Mouse (Mus musculus) megakaryocyte-erythroid progenitor cell, adult 5 weeks (primary cell): ENCODE measurements around the gene Cd300e. TPM values are rescaled to one million over a fixed set of nuclear protein-coding genes. Genes with fewer than 3 reads are reported as not detected.

ENCODE experiments used
- polyA plus RNA-seq: library from polyadenylated mRNA; stranded (reverse); fragments of >175 nt; gene quantifications from 2 replicates; pipeline ENCODE4 v1.2.3, GENCODE M21; 2012

Gene Cd300e
- 0.05 TPM in 1 of 2 replicates, not detected in the other for polyA plus RNA-seq

GRCm38 (mm10) chr11:115062077-115062476 is at the start of gene Cd300e:
Cd300e (minus strand) TSS chr11:115062177.

GRCm38 (mm10) chr11:115091362-115091901 is 29.5 kb upstream of the Cd300e start, which contains the start of gene Rab37:
Rab37 (plus strand) TSS chr11:115091431.

GRCm38 (mm10) chr11:115048259-115048658 is 13.7 kb downstream of the Cd300e start, which contains the start of gene Cd300ld3:
Cd300ld3 (minus strand) TSS chr11:115048409.

GRCm38 (mm10) chr11:115037669-115038068 is 24.3 kb downstream of the Cd300e start, which contains the start of gene Cd300ld5:
Cd300ld5 (minus strand) TSS chr11:115037769.

GRCm38 (mm10) chr11:115026912-115027311 is 35.1 kb downstream of the Cd300e start, which contains the start of gene Cd300ld4:
Cd300ld4 (minus strand) TSS chr11:115027012.

GRCm38 (mm10) chr11:115016093-115016492 is 45.9 kb downstream of the Cd300e start, which contains the start of gene Cd300ld2:
Cd300ld2 (minus strand) TSS chr11:115016193.

Other genes starting within 250 kb of the Cd300e start
- 0.14 and 1.2 TPM in 2 replicates for gene Gprc5c, start 211.0 kb downstream of the Cd300e start, polyA plus RNA-seq
- 1.4 and 1.7 TPM in 2 replicates for gene Cd300a, start 172.1 kb downstream of the Cd300e start, polyA plus RNA-seq
- 2.9 and 5.9 TPM in 2 replicates for gene Cd300lb, start 127.8 kb downstream of the Cd300e start, polyA plus RNA-seq
- 0.15 and 0.78 TPM in 2 replicates for gene Cd300c, start 93.0 kb downstream of the Cd300e start, polyA plus RNA-seq
- 0.04 TPM in 1 of 2 replicates, not detected in the other for gene Cd300ld, start 72.3 kb downstream of the Cd300e start, polyA plus RNA-seq
- 0.31 TPM in 1 of 2 replicates, not detected in the other for gene Cd300c2, start 60.3 kb downstream of the Cd300e start, polyA plus RNA-seq
- gene Cd300ld2, start 46.0 kb downstream of the Cd300e start, polyA plus RNA-seq, result not detected in 2 replicates
- gene Cd300ld4, start 35.2 kb downstream of the Cd300e start, polyA plus RNA-seq, result not detected in 2 replicates
- not detected in 2 replicates for gene Cd300ld5, start 24.4 kb downstream of the Cd300e start, polyA plus RNA-seq
- not detected in 2 replicates for gene Cd300ld3, start 13.8 kb downstream of the Cd300e start, polyA plus RNA-seq
- gene Rab37, start 29.3 kb upstream of the Cd300e start, polyA plus RNA-seq, result 15.3 and 26.5 TPM in 2 replicates
- 0.47 and 1.1 TPM in 2 replicates for gene Cd300lf, start 71.8 kb upstream of the Cd300e start, polyA plus RNA-seq
- 221 and 253 TPM in 2 replicates for gene Slc9a3r1, start 101.2 kb upstream of the Cd300e start, polyA plus RNA-seq
- gene Tmem104, start 125.3 kb upstream of the Cd300e start, polyA plus RNA-seq, result 22.5 and 25.3 TPM in 2 replicates
- gene Nat9, start 125.7 kb upstream of the Cd300e start, polyA plus RNA-seq, result 11.7 and 12.6 TPM in 2 replicates
- gene Grin2c, start 205.1 kb upstream of the Cd300e start, polyA plus RNA-seq, result 0.05 TPM in 2 replicates
- gene Fdxr, start 214.9 kb upstream of the Cd300e start, polyA plus RNA-seq, result 47.2 and 51.6 TPM in 2 replicates
- 1.3 and 1.5 TPM in 2 replicates for gene Fads6, start 235.5 kb upstream of the Cd300e start, polyA plus RNA-seq
- not detected in 2 replicates for gene Otop2, start 245.0 kb upstream of the Cd300e start, polyA plus RNA-seq